In the genomic region with DNA sequence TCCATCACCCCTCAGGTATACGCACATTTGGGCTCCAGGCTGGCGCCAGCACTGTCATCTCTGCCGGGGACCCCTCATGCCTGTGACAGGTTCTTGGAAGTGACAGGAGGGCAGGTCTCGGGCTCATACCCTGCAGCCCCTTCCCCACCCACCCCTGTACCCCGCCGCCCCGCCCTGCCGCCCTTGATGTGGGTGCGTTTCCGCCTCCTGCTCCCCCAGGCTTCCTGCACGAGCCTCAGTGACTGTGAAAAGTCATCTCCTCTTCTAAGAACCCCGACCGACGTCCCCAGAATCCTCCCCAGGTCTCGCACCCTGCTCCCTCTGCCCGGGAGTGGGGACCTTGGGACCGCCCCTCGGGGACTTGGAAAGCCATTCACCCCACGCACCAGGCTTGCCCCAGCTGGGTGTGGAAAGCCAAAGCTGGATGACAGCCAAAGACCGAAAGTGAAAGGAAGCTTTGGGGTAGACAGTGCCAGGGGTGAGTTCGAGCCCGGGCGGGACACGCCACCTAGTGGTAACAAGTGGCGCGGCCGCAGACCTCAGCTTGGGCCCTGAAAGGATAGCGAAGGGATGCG, we compare ENCODE assay signal across 7 mouse cellular contexts. TPM values are rescaled to one million over a fixed set of nuclear protein-coding genes. Genes with fewer than 3 reads are reported as not detected.
DNase-seq lines count a peak whose midpoint lies in the region; ATAC-seq and TF ChIP-seq lines count a peak whose summit lies in the region.

A gene (minus strand): TSS at position 239 of the 575 bp plus-strand sequence.
A gene (minus strand): TSS at position 440 of the 575 bp plus-strand sequence.

- no peaks in the 10 kb centered on the region for H3K9me3 ChIP-seq in embryonic facial prominence, embryonic 11.5 days (replicated peaks; ENCODE audit: control insufficient read depth, low read length)
- no peaks in the 10 kb centered on the region for H3K9me3 ChIP-seq in limb, embryonic 11.5 days (ENCODE audit: control insufficient read depth, low read length)
- no peaks in the 10 kb centered on the region for H3K9me3 ChIP-seq in midbrain, embryonic 13.5 days

- 3% methylated on average over 29 of the region's 29 CpGs for WGBS in embryonic facial prominence, embryonic 11.5 days
- 3% methylated on average over 29 of the region's 29 CpGs for WGBS in limb, embryonic 11.5 days
- WGBS in midbrain, embryonic 13.5 days: 5% methylated on average over 29 of the region's 29 CpGs
- 2% methylated on average over 29 of the region's 29 CpGs for WGBS in small intestine, adult 2 months

- peak; percentile 72 for ATAC-seq in embryonic facial prominence, embryonic 11.5 days (replicated peaks; ENCODE audit: insufficient number of reproducible peaks, low FRiP score, low TSS enrichment, low read depth)
- ATAC-seq in limb, embryonic 11.5 days (ENCODE audit: insufficient number of reproducible peaks, low FRiP score, low TSS enrichment, low read depth): peak; percentile 65
- ATAC-seq in midbrain, embryonic 13.5 days: peak; percentile 87

- TF ChIP-seq CTCF in small intestine, adult 2 months (IDR thresholded peaks at IDR 0.05; ENCODE audit: extremely low read depth, insufficient read length, insufficient replicate concordance, low read depth, low read length): peak; percentile 95

- H3K4me2 ChIP-seq in embryonic facial prominence, embryonic 11.5 days (ENCODE audit: low read depth, low read length): peak within 1 kb of the TSS; percentile 81
- peak within 1 kb of the TSS; percentile 62 for H3K4me2 ChIP-seq in limb, embryonic 11.5 days (ENCODE audit: low read depth, severe bottlenecking)
- peak within 1 kb of the TSS; percentile 65 for H3K4me2 ChIP-seq in midbrain, embryonic 13.5 days (replicated peaks)

- peak; percentile 97 for DNase-seq in adrenal gland, postnatal 14 days
- peak; percentile 88 for DNase-seq in embryonic facial prominence, embryonic 11.5 days (ENCODE audit: low spot score)
- peak; percentile 100 for DNase-seq in heart, adult 11 months
- peak; percentile 94 for DNase-seq in kidney, adult 18-20 months
- peak; percentile 87 for DNase-seq in limb, embryonic 11.5 days (ENCODE audit: low spot score)

- no peaks in the 10 kb centered on the region for H3K4me1 ChIP-seq in embryonic facial prominence, embryonic 11.5 days (ENCODE audit: control insufficient read depth, insufficient read depth, low read length)
- no peaks in the 10 kb centered on the region for H3K4me1 ChIP-seq in limb, embryonic 11.5 days (ENCODE audit: control insufficient read depth, insufficient read depth, low read length)
- peaks cover 10% of the 10 kb centered on the region for H3K4me1 ChIP-seq in midbrain, embryonic 13.5 days (replicated peaks)
- H3K4me1 ChIP-seq in small intestine, adult 2 months (ENCODE audit: control insufficient read depth, insufficient read depth, insufficient read length, low read length): 0 out of 2 replicates have a peak, but pooled peaks cover 4% of the 10 kb centered on the region

- H3K36me3 ChIP-seq in embryonic facial prominence, embryonic 11.5 days (replicated peaks; ENCODE audit: control insufficient read depth, insufficient read depth, low read depth, low read length): no peaks in the 10 kb centered on the region
- H3K36me3 ChIP-seq in limb, embryonic 11.5 days (ENCODE audit: control insufficient read depth, insufficient read depth, low read length): no peaks in the 10 kb centered on the region
- no peaks in the 10 kb centered on the region for H3K36me3 ChIP-seq in midbrain, embryonic 13.5 days
- no peaks in the 10 kb centered on the region for H3K36me3 ChIP-seq in small intestine, adult 2 months (ENCODE audit: control insufficient read depth, insufficient read depth, low read length)

- peak within 1 kb of the TSS; percentile 43 for H3K4me3 ChIP-seq in embryonic facial prominence, embryonic 11.5 days (ENCODE audit: low read depth, low read length)
- H3K4me3 ChIP-seq in limb, embryonic 11.5 days (ENCODE audit: low read depth, low read length): peak within 1 kb of the TSS; percentile 37
- H3K4me3 ChIP-seq in midbrain, embryonic 13.5 days (replicated peaks): peak within 1 kb of the TSS; percentile 41
- H3K4me3 ChIP-seq in small intestine, adult 2 months (ENCODE audit: low read depth, low read length): peak within 1 kb of the TSS; percentile 81

- peak within 1 kb of the TSS; percentile 67 for H3K9ac ChIP-seq in embryonic facial prominence, embryonic 11.5 days (replicated peaks; ENCODE audit: low read length)
- H3K9ac ChIP-seq in limb, embryonic 11.5 days (ENCODE audit: low read length): peak within 1 kb of the TSS; percentile 58
- H3K9ac ChIP-seq in midbrain, embryonic 13.5 days (replicated peaks): peak within 1 kb of the TSS; percentile 63; the same call in 1 of the 2 replicates

- no peak within 1 kb of the TSS for H3K27ac ChIP-seq in embryonic facial prominence, embryonic 11.5 days (replicated peaks; ENCODE audit: low read depth, low read length)
- no peak within 1 kb of the TSS for H3K27ac ChIP-seq in limb, embryonic 11.5 days (replicated peaks; ENCODE audit: low read depth, low read length)
- H3K27ac ChIP-seq in midbrain, embryonic 13.5 days: no peak within 1 kb of the TSS
- H3K27ac ChIP-seq in small intestine, adult 2 months (ENCODE audit: insufficient read depth, low read depth, low read length): peak within 1 kb of the TSS; percentile 70

- no peaks in the 10 kb centered on the region for H3K27me3 ChIP-seq in embryonic facial prominence, embryonic 11.5 days (ENCODE audit: control insufficient read depth, insufficient read depth, low read length)
- no peaks in the 10 kb centered on the region; the same call in 1 of the 2 replicates for H3K27me3 ChIP-seq in limb, embryonic 11.5 days (ENCODE audit: control insufficient read depth, insufficient read depth, low read length)
- H3K27me3 ChIP-seq in midbrain, embryonic 13.5 days: peaks cover 32% of the 10 kb centered on the region
- H3K27me3 ChIP-seq in small intestine, adult 2 months (ENCODE audit: control insufficient read depth, insufficient read depth, low read length): no peaks in the 10 kb centered on the region

- TF ChIP-seq POLR2A in small intestine, adult 2 months (IDR thresholded peaks at IDR 0.05; ENCODE audit: low read depth, low read length): peak; percentile 40; the same call in 1 of the 2 replicates

RNA-seq across cellular contexts. Expression of the first gene that starts in this region (rescaled TPM):
- total RNA-seq in adrenal gland, postnatal 14 days (2021): not detected in 2 replicates
- 0.20 TPM in 1 of 2 replicates, not detected in the other for polyA plus RNA-seq in embryonic facial prominence, embryonic 11.5 days (2014; fragmentation: Nextera tagmentation; extraction: Ambion mirVana)
- polyA plus RNA-seq in limb, embryonic 11.5 days (2014; fragmentation: Nextera tagmentation; extraction: Ambion mirVana): 0.45 TPM in 1 of 2 replicates, not detected in the other
- polyA plus RNA-seq in midbrain, embryonic 13.5 days (2015; fragmentation: Nextera tagmentation; extraction: Ambion mirVana): 0.24 TPM in 1 of 2 replicates, not detected in the other
- polyA plus RNA-seq in small intestine, adult 2 months (2012; rRNA removed): 1.5 TPM in 1 of 2 replicates, not detected in the other

RNA-seq across cellular contexts. Expression of the second gene that starts in this region (rescaled TPM):
- total RNA-seq in adrenal gland, postnatal 14 days (2021): 13.3 and 25.0 TPM in 2 replicates
- polyA plus RNA-seq in embryonic facial prominence, embryonic 11.5 days (2014; fragmentation: Nextera tagmentation; extraction: Ambion mirVana): 0.52 and 0.67 TPM in 2 replicates
- 0.33 and 0.44 TPM in 2 replicates for polyA plus RNA-seq in limb, embryonic 11.5 days (2014; fragmentation: Nextera tagmentation; extraction: Ambion mirVana)
- polyA plus RNA-seq in midbrain, embryonic 13.5 days (2015; fragmentation: Nextera tagmentation; extraction: Ambion mirVana): 0.82 and 1.3 TPM in 2 replicates
- polyA plus RNA-seq in small intestine, adult 2 months (2012; rRNA removed): 22.1 and 45.8 TPM in 2 replicates

Comparison
In these comparisons a context has a peak if more than half of its experiments do, and no peak if none do; other contexts are left out.
1. RNA of the second gene that starts in this region (polyA plus RNA-seq): 22.1 to 45.8 TPM in small intestine, adult 2 months; 0.82 to 1.3 TPM in midbrain, embryonic 13.5 days, 0.52 to 0.67 TPM in embryonic facial prominence, embryonic 11.5 days and 0.33 to 0.44 TPM in limb, embryonic 11.5 days; every median in the first group is over 10 times any median in the second.
2. Peak in DNase-seq, ATAC-seq, H3K4me3 ChIP-seq, H3K9ac ChIP-seq and H3K4me2 ChIP-seq in embryonic facial prominence, embryonic 11.5 days; RNA of the genes that start here not detected or under 1 TPM.
3. Peak in DNase-seq, ATAC-seq, H3K4me3 ChIP-seq, H3K9ac ChIP-seq and H3K4me2 ChIP-seq in limb, embryonic 11.5 days; RNA of the genes that start here not detected or under 1 TPM.
4. Peak in every context shown above with its lines, with median percentiles within 50 percentile points of each other: DNase-seq, ATAC-seq, H3K4me2 ChIP-seq, H3K4me3 ChIP-seq and H3K9ac ChIP-seq.